Mouse (Mus musculus) spleen, postnatal 14 days (tissue): ENCODE measurements around the gene Olfr1289.

Source experiments
- DNase-seq, 2 experiments: peaks; one replicate each; pipeline ENCODE4 v3.0.0; 2021 to 2022; ENCODE audit warnings: low spot score in 2 of 2

Olfr1289 gene

GRCm38 (mm10) chr2:111480519-111480918, at the start of gene Olfr1289:
Gene Olfr1289, plus strand, starts transcription at chr2:111480819.
- DNase-seq, result no peak

- no peak for DNase-seq
Measured at GRCm38 (mm10) chr2:111448842-111449241, 31.8 kb upstream of the Olfr1289 start, which contains the start of gene Olfr1287. Gene Olfr1287, plus strand, starts transcription at chr2:111449142.

GRCm38 (mm10) chr2:111473801-111474200, 6.8 kb upstream of the Olfr1289 start, which contains the start of gene Olfr1288:
Gene Olfr1288, plus strand, starts transcription at chr2:111474101.
- DNase-seq, result no peak

GRCm38 (mm10) chr2:111493729-111494128, 13.1 kb downstream of the Olfr1289 start, which contains the start of gene Olfr1290:
Gene Olfr1290, minus strand, starts transcription at chr2:111493829.
- no peak for DNase-seq

- no peak for DNase-seq
Measured at GRCm38 (mm10) chr2:111496880-111497279, 16.3 kb downstream of the Olfr1289 start, which contains the start of gene Olfr1291-ps1. Gene Olfr1291-ps1, plus strand, starts transcription at chr2:111497180.

- DNase-seq, result no peak
Measured at GRCm38 (mm10) chr2:111517451-111517850, 36.8 kb downstream of the Olfr1289 start.

GRCm38 (mm10) chr2:111524903-111525302, 44.3 kb downstream of the Olfr1289 start, which contains the start of gene Olfr1293-ps:
Gene Olfr1293-ps, plus strand, starts transcription at chr2:111525203.
- DNase-seq, result no peak
